In the genomic region with DNA sequence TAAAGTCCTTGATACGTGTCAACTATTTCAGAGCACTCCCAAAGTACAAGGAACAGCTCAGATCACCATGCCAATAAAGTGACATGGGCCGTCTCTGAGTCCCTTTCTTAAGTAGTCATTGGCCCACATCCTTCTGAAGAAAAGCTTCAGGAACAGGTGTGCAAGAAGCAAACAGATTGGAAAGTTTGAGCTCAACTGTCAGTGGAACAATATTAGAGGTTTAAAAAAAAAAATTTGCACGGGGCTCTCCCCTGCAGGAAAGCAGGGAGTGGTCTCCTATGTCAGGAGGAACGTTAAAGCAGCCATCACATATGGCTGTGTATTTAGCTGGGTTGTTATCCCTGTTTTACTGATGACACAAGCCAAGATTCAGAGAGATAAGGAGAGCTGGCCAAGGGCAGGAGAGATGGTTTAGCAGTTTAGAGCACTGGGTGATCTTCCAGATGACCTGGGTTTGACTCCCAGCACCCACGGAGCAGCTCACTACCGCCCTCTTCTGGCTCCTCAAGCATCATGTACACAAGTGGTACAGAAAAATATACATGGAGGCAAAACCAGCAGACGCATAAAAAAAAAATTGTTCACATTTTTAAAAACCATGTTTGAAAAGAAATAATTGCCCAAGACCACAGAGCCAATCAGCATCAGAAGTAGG, we compare ENCODE assay signal across 8 mouse cellular contexts.
DNase-seq lines count a peak whose midpoint lies in the region; ATAC-seq and TF ChIP-seq lines count a peak whose summit lies in the region.
"Had no signal": no experiment of that assay in that cellular context is flagged by ENCODE, and none has a peak within 500 bp of the region (broad histone marks: within the 10 kb centered on the region; RNA-seq: fewer than 3 reads in every experiment).

No protein-coding gene starts in this region.

- WGBS in liver, postnatal 0 days (ENCODE audit: insufficient replicate concordance), result 39% methylated on average over 7 of the region's 7 CpGs

- in situ Hi-C loops in ES-E14 (cut with MboI; ENCODE audit: low sequenced_read_pairs in 2 of 2, unreplicated experiment in 2 of 2), result loop anchor here in 1 of 2 experiments (5.0 kb wide), 1 partner anchor 936 kb away; no protein-coding TSS in a partner anchor

- H3K4me2 ChIP-seq in liver, postnatal 0 days (ENCODE audit: low read depth, low read length), result no peak overlapping the region
- H3K4me2 ChIP-seq: limb, embryonic 15.5 days had no signal

- DNase-seq in kidney, postnatal 10 days, result peak; percentile 35
- no peak for DNase-seq in kidney, postnatal 14 days
- DNase-seq in B cell, adult 2 months, result peak; percentile 73
- peak; percentile 49 for DNase-seq in ES-E14 (ENCODE audit: low read depth, low spot score)
- DNase-seq in liver, postnatal 0 days, result peak; percentile 39
- no peak for DNase-seq in urinary bladder, postnatal 36 days (ENCODE audit: low spot score in 2 of 2)
- no peak for DNase-seq in adipocyte (ENCODE audit: low spot score)

- no peak for TF ChIP-seq EP300 in liver, postnatal 0 days (IDR thresholded peaks at IDR 0.05; ENCODE audit: low read depth)

- H3K9ac ChIP-seq in ES-E14 (ENCODE audit: insufficient read depth, low read depth, low read length, poor library complexity, severe bottlenecking), result no peak overlapping the region
- no peak overlapping the region for H3K9ac ChIP-seq in liver, postnatal 0 days (replicated peaks)
- H3K9ac ChIP-seq: limb, embryonic 15.5 days had no signal

- no peaks in the 10 kb centered on the region for H3K36me3 ChIP-seq in ES-E14 (ENCODE audit: control insufficient read depth, insufficient read depth, low read length, poor library complexity, severe bottlenecking)
- no peaks in the 10 kb centered on the region for H3K36me3 ChIP-seq in liver, postnatal 0 days (replicated peaks; ENCODE audit: insufficient read depth, low read length)
- H3K36me3 ChIP-seq: limb, embryonic 15.5 days had no signal

- no peaks in the 10 kb centered on the region for H3K4me1 ChIP-seq in ES-E14 (ENCODE audit: control insufficient read depth in 2 of 2, insufficient read depth in 2 of 2, low read length in 2 of 2, poor library complexity in 1 of 2)
- H3K4me1 ChIP-seq in liver, postnatal 0 days (ENCODE audit: insufficient read depth), result no peaks in the 10 kb centered on the region

- H3K9me3 ChIP-seq in ES-E14 (ENCODE audit: control insufficient read depth, insufficient read depth, low read depth, low read length), result no peaks in the 10 kb centered on the region
- no peaks in the 10 kb centered on the region for H3K9me3 ChIP-seq in liver, postnatal 0 days (ENCODE audit: low read length)
- H3K9me3 ChIP-seq: limb, embryonic 15.5 days had no signal

- H3K27me3 ChIP-seq in liver, postnatal 0 days (ENCODE audit: insufficient read depth, low read length), result no peaks in the 10 kb centered on the region
- H3K27me3 ChIP-seq: limb, embryonic 15.5 days had no signal

- ATAC-seq in liver, postnatal 0 days, result no peak

- H3K4me3 ChIP-seq in ES-E14 (ENCODE audit: insufficient read depth in 1 of 2, low read depth in 1 of 2, low read length in 2 of 2, poor library complexity in 1 of 2, severe bottlenecking in 1 of 2), result no peak overlapping the region
- H3K4me3 ChIP-seq in liver, postnatal 0 days (ENCODE audit: low read depth, low read length), result no peak overlapping the region
- H3K4me3 ChIP-seq: limb, embryonic 15.5 days had no signal

- peak; percentile 64 for TF ChIP-seq CTCF in liver, postnatal 0 days (IDR thresholded peaks at IDR 0.05; ENCODE audit: low read depth)

- no peak overlapping the region for H3K27ac ChIP-seq in ES-E14 (ENCODE audit: insufficient read depth, low read depth, low read length, poor library complexity, severe bottlenecking)
- no peak overlapping the region for H3K27ac ChIP-seq in liver, postnatal 0 days (ENCODE audit: low read depth)
- H3K27ac ChIP-seq: limb, embryonic 15.5 days had no signal

TF ChIP-seq in ES-E14, 5 proteins besides CTCF, POLR2A, EP300 and RAD21:
- TF ChIP-seq ZC3H11A (IDR thresholded peaks at IDR 0.05; ENCODE audit: borderline replicate concordance, low read depth, low read length) (0 out of 2 replicates have a peak, but pooled peaks have one; percentile 37), ZNF384 (IDR thresholded peaks at IDR 0.05; ENCODE audit: low read depth, low read length) (no peak)

Comparison
In these comparisons a context has a peak if more than half of its experiments do, and no peak if none do; other contexts are left out.
1. DNase-seq: peak in kidney, postnatal 10 days (single experiment), B cell, adult 2 months (2 of 2), ES-E14 (single experiment) and liver, postnatal 0 days (single experiment); none in kidney, postnatal 14 days (single experiment), urinary bladder, postnatal 36 days (0 of 2) and adipocyte (single experiment).